Mouse (Mus musculus) erythroblast, embryonic 14.5 days (primary cell): ENCODE results near the gene Cd200r1.

Experiments
- GATA1 ChIP-seq: IDR thresholded peaks from 2 replicates; pipeline ENCODE4 v1.6.1; 2012; ENCODE audit warnings: low read length, inconsistent platforms, mixed read lengths
- TAL1 ChIP-seq: IDR thresholded peaks from 3 replicates; pipeline ENCODE4 v1.6.1; 2012; ENCODE audit warnings: low read length, inconsistent platforms, mixed read lengths

GRCm38 (mm10) chr16:44717141-44717634 lies 48.3 kb upstream of the Cd200r1 start:
- TF ChIP-seq TAL1 (no peak), GATA1 (no peak)
